Mouse (Mus musculus) lung, embryonic 14.5 days (tissue): ENCODE data around the gene Olfr228. TPM values are rescaled to one million over a fixed set of nuclear protein-coding genes. Genes with fewer than 3 reads are reported as not detected.
A peak's percentile ranks its signal among the peaks of the same experiment; 100 is the strongest.
"Not testable (repeated sequence)": the region's sequence is repeated elsewhere in the genome, so short reads cannot be mapped to it uniquely, and the experiment has no call there.

Experiments
- ATAC-seq: fragments of 200-750 bp; cut with Nextera tagmentation; 2 replicates; pipeline ENCODE4 v1.8.0; 2017; ENCODE audit warnings: mild to moderate bottlenecking, moderate TSS enrichment, moderate library complexity; ENCODE audit not compliant: insufficient read depth
- DNase-seq: peaks from one replicate; pipeline ENCODE4 v3.0.0-alpha.2; 2015
- H3K27ac ChIP-seq: fragments of 300-500 bp; sonication (generic); 2 replicates; pipeline ENCODE4 v1.5.1; 2014; ENCODE audit warnings: low read depth, mild to moderate bottlenecking, moderate library complexity
- H3K27me3 ChIP-seq: fragments of 300-500 bp; sonication (generic); 2 replicates; pipeline ENCODE4 v1.6.1; 2014; ENCODE audit warnings: low read length, control low read depth; ENCODE audit not compliant: insufficient read depth
- H3K36me3 ChIP-seq: fragments of 300-500 bp; sonication (generic); 2 replicates; pipeline ENCODE4 v1.6.1; 2014; ENCODE audit warnings: control low read depth; ENCODE audit not compliant: insufficient read depth
- H3K4me1 ChIP-seq: fragments of 300-500 bp; sonication (generic); 2 replicates; pipeline ENCODE4 v1.6.1; 2014; ENCODE audit warnings: antibody characterized with exemption, control low read depth; ENCODE audit not compliant: insufficient read depth
- H3K4me2 ChIP-seq: fragments of 300-500 bp; sonication (generic); 2 replicates; pipeline ENCODE4 v1.6.1; 2014; ENCODE audit warnings: mild to moderate bottlenecking
- H3K4me3 ChIP-seq: fragments of 300-500 bp; sonication (generic); 2 replicates; pipeline ENCODE4 v1.5.1; 2014; ENCODE audit warnings: low read depth, low read length
- H3K9ac ChIP-seq: fragments of 300-500 bp; sonication (generic); 2 replicates; pipeline ENCODE4 v1.6.1; 2014
- H3K9me3 ChIP-seq: fragments of 300-500 bp; sonication (generic); 2 replicates; pipeline ENCODE4 v1.6.1; 2016; ENCODE audit warnings: low read depth, low read length, control low read depth
- CTCF ChIP-seq: IDR thresholded peaks from 2 replicates; pipeline ENCODE4 v1.5.1; 2016; ENCODE audit warnings: antibody characterized with exemption, low read depth
- WGBS: fragments of 180-500 bp; shearing (Covaris S2); extraction: QIAGEN DNeasy Blood & Tissue Kit; methylation state at CpG from one replicate; pipeline ENCODE4 v1.1.7; 2014; 5-methylcytosine and 5-hydroxymethylcytosine counted together
- polyA plus RNA-seq: library from polyadenylated mRNA; unstranded; fragments of >200 nt; fragmentation: Nextera tagmentation; extraction: Ambion mirVana; gene quantifications from 2 replicates; pipeline ENCODE4 v1.2.1, GENCODE M21; 2014

The Olfr228 gene
- polyA plus RNA-seq, result not detected in 2 replicates

DNA sequence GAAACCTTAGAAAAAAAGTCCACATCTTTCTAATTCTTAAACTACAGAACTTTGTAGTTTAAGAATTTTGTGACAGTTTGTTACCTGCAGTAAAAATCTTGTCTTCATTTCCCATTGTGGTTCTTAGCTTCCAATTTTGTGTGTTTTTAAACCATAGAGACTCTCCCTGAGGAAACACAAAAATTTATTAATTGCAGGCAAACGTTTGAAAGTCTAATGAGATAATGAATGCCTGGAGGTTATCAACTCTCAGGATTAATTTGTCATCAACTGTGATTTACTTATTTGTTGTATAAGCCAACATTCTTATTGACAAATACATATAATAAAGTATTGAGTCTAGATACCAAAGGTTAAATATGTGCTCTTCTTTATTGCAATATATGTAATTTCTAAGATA is at the start of gene Olfr228:
Gene Olfr228 (minus strand): TSS at position 101 of the 400 bp plus-strand sequence.
- Histone ChIP-seq H3K27me3 (no peaks in the 10 kb centered on the region), H3K4me2 (no peak within 1 kb of the TSS), H3K36me3 (no peaks in the 10 kb centered on the region), H3K4me3 (no peak within 1 kb of the TSS), H3K27ac (no peak within 1 kb of the TSS), H3K9me3 (no peaks in the 10 kb centered on the region), H3K9ac (no peak within 1 kb of the TSS), H3K4me1 (no peaks in the 10 kb centered on the region)
- ATAC-seq (no peak), DNase-seq (no peak)
- TF ChIP-seq CTCF, result no peak
- 43% methylated on average over 1 of the region's 1 CpGs for WGBS

DNA sequence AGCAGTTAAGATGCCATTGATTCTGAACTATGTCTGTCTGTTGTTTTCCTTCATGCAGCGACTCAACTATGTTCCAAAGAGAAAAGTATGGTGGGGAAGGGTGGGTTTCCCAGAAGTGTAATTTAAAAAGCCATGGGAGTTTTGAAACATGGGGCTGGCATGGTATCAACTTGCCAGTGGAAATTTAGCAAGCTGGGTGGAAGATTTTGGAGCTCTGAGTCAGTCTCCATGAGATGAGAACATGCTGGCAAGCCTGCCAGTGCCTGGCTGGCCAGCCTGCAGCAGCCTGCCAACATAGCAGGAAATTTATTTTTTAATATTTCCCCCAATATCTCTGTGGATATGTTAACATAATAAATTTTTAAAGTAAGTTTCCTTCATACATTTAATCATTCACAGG is 43.8 kb upstream of the Olfr228 start:
- no peaks in the 10 kb centered on the region for H3K4me1 ChIP-seq
- H3K4me3 ChIP-seq, result no peak overlapping the region
- no peaks in the 10 kb centered on the region for H3K27me3 ChIP-seq
- 64% methylated on average over 1 of the region's 1 CpGs for WGBS
- H3K4me2 ChIP-seq, result no peak overlapping the region
- ATAC-seq, result no peak
- DNase-seq, result no peak
- no peak overlapping the region for H3K27ac ChIP-seq
- H3K36me3 ChIP-seq, result no peaks in the 10 kb centered on the region
- no peak overlapping the region for H3K9ac ChIP-seq
- TF ChIP-seq CTCF, result no peak
- no peaks in the 10 kb centered on the region for H3K9me3 ChIP-seq

DNA sequence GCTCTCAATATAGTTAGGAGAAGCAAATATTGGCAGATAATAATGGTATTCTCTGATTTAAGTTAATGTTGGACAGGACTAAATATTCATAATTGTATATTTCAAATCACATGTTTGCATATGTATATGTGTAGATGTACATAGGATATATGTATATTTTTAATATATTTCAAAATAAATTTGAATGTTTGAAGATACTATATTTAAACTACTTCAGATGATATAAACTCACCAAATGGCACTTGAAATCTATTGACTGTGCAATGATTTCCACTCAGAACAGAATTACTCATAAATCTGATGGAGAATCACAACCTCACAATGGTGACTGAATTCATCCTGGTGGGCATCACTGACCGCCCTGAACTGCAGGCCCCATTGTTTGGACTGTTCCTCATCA is 21.0 kb upstream of the Olfr228 start, which contains the start of gene Olfr1076:
Gene Olfr1076 (plus strand): TSS at position 301 of the 400 bp plus-strand sequence.
- Histone ChIP-seq H3K27ac (no peak within 1 kb of the TSS), H3K9ac (no peak within 1 kb of the TSS), H3K4me1 (no peaks in the 10 kb centered on the region), H3K36me3 (no peaks in the 10 kb centered on the region), H3K9me3 (no peaks in the 10 kb centered on the region), H3K27me3 (no peaks in the 10 kb centered on the region), H3K4me2 (no peak within 1 kb of the TSS), H3K4me3 (no peak within 1 kb of the TSS)
- no peak for ATAC-seq
- WGBS, result 70% methylated on average over 1 of the region's 1 CpGs
- TF ChIP-seq CTCF, result no peak
- DNase-seq, result no peak

DNA sequence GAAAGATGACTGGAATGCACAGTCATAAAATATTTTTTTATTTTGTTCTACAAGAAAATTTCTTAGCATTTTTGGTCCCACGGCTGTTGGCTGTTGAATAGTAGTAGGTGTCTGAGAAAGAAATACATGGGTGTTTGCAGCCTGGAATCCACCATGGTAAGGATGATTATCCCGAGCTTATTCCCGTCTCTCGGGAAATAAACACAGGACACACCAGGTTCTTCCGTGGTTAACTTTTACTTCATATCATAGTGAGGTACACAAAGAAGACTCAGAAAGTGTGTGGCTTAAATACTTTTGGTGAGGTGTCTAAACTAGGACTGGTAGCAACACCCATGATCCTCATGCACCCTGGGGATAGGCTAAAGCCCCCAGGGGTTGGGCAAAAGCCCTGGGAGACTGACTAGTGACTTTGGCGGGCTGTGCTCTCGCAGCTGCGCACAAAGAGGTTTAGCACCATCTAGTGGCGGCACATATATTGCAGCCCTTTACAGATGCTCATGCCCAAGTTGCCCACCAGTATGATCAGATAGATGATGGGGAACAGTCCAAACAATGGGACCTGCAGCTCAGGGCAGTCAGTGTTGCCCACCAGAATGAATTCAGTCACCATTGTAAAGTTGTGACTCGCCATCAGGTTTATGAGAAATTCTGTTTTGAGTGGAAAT is 22.6 kb downstream of the Olfr228 start:
- WGBS, result 28% methylated on average over 10 of the region's 10 CpGs
- H3K4me3 ChIP-seq, result no peak overlapping the region
- H3K27ac ChIP-seq, result no peak overlapping the region
- peak; percentile 81 for DNase-seq
- no peaks in the 10 kb centered on the region for H3K9me3 ChIP-seq
- ATAC-seq, result peak; percentile 73; the same call in 1 of the 2 replicates
- no peaks in the 10 kb centered on the region for H3K4me1 ChIP-seq
- TF ChIP-seq CTCF, result peak; percentile 78
- no peaks in the 10 kb centered on the region for H3K27me3 ChIP-seq
- H3K4me2 ChIP-seq, result 0 out of 2 replicates have a peak overlapping the region, but pooled peaks have one; percentile 33
- H3K9ac ChIP-seq, result no peak overlapping the region
- no peaks in the 10 kb centered on the region for H3K36me3 ChIP-seq

DNA sequence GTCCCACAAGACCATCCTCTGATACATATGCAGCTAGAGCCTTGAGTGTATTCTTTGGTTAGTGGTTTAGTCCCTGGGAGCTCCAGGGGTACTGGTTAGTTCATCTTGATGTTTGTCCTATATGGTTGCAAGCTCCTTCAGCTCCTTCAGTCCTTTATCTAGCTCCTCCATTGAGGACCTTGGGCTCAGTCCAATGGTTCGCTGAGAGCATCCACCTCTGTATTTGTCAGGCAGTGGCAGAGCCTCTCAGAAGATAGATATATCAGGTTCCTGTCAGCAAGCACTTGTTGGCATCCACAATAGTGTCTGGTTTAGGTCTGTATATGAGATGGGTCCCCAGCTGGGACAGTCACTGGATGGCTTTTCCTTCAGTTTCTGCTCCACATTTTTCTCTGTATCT is 26.8 kb downstream of the Olfr228 start:
- ATAC-seq (no peak), DNase-seq (no peak)
- TF ChIP-seq CTCF, result no peak
- no peak overlapping the region for H3K4me3 ChIP-seq
- no peak overlapping the region for H3K4me2 ChIP-seq
- no peaks in the 10 kb centered on the region for H3K4me1 ChIP-seq
- no peak overlapping the region for H3K9ac ChIP-seq
- 67% methylated on average over 1 of the region's 1 CpGs for WGBS
- H3K9me3 ChIP-seq, result no peaks in the 10 kb centered on the region
- no peaks in the 10 kb centered on the region for H3K36me3 ChIP-seq
- H3K27me3 ChIP-seq, result no peaks in the 10 kb centered on the region
- H3K27ac ChIP-seq, result no peak overlapping the region

DNA sequence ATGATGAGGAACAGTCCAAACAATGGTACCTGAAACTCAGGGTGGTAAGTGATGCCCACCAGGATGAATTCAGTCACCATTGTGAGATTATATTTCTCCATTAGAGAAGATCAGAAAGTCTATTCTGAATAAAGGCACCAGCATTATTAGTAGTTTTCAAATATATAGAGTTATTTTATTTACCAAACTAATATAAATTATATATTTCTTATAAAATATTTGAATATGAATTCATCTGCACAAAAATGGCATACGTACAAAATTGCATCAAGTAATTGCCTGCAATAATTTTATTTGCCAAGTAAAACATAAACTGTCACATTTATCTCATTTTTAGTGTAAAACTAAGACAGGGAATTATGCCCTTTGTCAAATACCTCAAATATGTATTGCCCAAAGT is 31.0 kb downstream of the Olfr228 start, which contains the start of gene Olfr1066:
Gene Olfr1066 (minus strand): TSS at position 101 of the 400 bp plus-strand sequence.
- H3K36me3 ChIP-seq, result no peaks in the 10 kb centered on the region
- H3K4me1 ChIP-seq, result no peaks in the 10 kb centered on the region
- DNase-seq (no peak), ATAC-seq (no peak)
- H3K4me2 ChIP-seq, result no peak within 1 kb of the TSS
- TF ChIP-seq CTCF, result no peak
- H3K27ac ChIP-seq, result no peak within 1 kb of the TSS
- H3K9me3 ChIP-seq, result no peaks in the 10 kb centered on the region
- H3K9ac ChIP-seq, result no peak within 1 kb of the TSS
- no peak within 1 kb of the TSS for H3K4me3 ChIP-seq
- H3K27me3 ChIP-seq, result no peaks in the 10 kb centered on the region
- 76% methylated on average over 1 of the region's 1 CpGs for WGBS

DNA sequence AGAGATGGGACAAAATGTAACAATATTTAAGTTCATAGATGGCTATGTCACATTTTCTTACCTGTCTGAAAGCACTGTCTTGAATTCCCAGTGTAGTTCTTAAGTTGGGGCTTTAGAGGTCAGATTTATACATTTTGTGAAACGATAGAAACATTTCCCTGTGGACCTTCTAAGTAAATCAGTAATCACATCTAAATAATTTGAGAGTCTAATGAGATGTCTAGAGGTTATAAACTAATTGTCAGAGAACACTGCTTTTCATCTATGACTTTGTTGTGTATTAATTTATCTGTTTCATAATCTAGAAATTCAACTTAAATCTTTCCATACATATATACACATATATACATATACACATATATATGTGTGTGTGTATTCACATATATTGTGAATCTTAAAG is 36.7 kb downstream of the Olfr228 start, which contains the start of gene Olfr1065:
Gene Olfr1065 (minus strand): TSS at position 101 of the 400 bp plus-strand sequence.
- not testable (repeated sequence) for H3K9ac ChIP-seq, H3K9me3 ChIP-seq, ATAC-seq, H3K4me2 ChIP-seq, H3K4me1 ChIP-seq, H3K4me3 ChIP-seq, H3K27ac ChIP-seq, H3K36me3 ChIP-seq, H3K27me3 ChIP-seq, DNase-seq
- no CpG with 5 or more reads among the region's 1 CpGs for WGBS

DNA sequence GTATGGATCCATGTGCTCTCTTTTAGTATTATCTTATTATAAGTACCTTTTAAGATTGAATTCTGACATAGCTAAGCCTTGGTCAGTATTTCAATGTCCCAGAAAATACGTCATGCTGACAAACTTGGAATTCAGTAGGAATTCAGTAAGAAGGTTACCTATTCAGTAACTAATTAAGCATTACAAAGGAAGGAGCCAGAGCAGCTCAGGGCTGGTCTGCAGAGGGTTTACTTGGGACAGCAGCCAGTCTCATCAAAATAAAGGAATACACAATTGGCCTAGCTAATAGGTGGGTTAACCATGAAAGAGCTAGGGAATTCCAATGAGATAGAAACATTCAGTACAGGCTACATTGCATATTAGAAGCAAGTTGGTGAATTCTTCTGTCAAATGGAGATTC is 45.1 kb downstream of the Olfr228 start:
- not testable (repeated sequence) for DNase-seq, ATAC-seq, H3K9ac ChIP-seq, H3K4me2 ChIP-seq, H3K9me3 ChIP-seq, H3K36me3 ChIP-seq, H3K27ac ChIP-seq, H3K4me1 ChIP-seq, H3K4me3 ChIP-seq, H3K27me3 ChIP-seq
- WGBS, result 76% methylated on average over 1 of the region's 1 CpGs
